Mouse (Mus musculus) midbrain, postnatal 0 days (tissue): ENCODE measurements around the gene Hip1r. TPM values are rescaled to one million over a fixed set of nuclear protein-coding genes. Genes with fewer than 3 reads are reported as not detected.

Experiments used
- ATAC-seq: fragments of 200-750 bp; cut with Nextera tagmentation; 2 replicates; pipeline ENCODE4 v1.8.0; 2017; ENCODE audit warnings: moderate number of reproducible peaks, mild to moderate bottlenecking, moderate TSS enrichment, moderate library complexity; ENCODE audit not compliant: low FRiP score
- DNase-seq: peaks from one replicate; pipeline ENCODE4 v3.0.0-alpha.2; 2015; ENCODE audit warnings: low spot score
- H3K27ac ChIP-seq: fragments of 300-500 bp; sonication (generic); 2 replicates; pipeline ENCODE4 v1.5.1; 2014; ENCODE audit warnings: low read depth, mild to moderate bottlenecking, low read length, mixed read lengths
- H3K27me3 ChIP-seq: fragments of 300-500 bp; sonication (generic); 2 replicates; pipeline ENCODE4 v1.6.1; 2014; ENCODE audit warnings: low read length, control low read depth, mixed read lengths; ENCODE audit not compliant: insufficient read depth
- H3K36me3 ChIP-seq: fragments of 300-500 bp; sonication (generic); 2 replicates; pipeline ENCODE4 v1.6.1; 2014; ENCODE audit warnings: low read length, control low read depth, mixed read lengths; ENCODE audit not compliant: insufficient read depth
- H3K4me1 ChIP-seq: fragments of 300-500 bp; sonication (generic); 2 replicates; pipeline ENCODE4 v1.6.1; 2014; ENCODE audit warnings: mild to moderate bottlenecking, control low read depth, antibody characterized with exemption, low read length, mixed read lengths; ENCODE audit not compliant: insufficient read depth
- H3K4me2 ChIP-seq: fragments of 300-500 bp; sonication (generic); 2 replicates; pipeline ENCODE4 v1.6.1; 2014; ENCODE audit warnings: low read depth, mild to moderate bottlenecking, low read length, mixed read lengths; ENCODE audit not compliant: poor library complexity, severe bottlenecking
- H3K4me3 ChIP-seq: fragments of 300-500 bp; sonication (generic); 2 replicates; pipeline ENCODE4 v1.5.1; 2014; ENCODE audit warnings: low read depth, mild to moderate bottlenecking, low read length, moderate library complexity
- H3K9ac ChIP-seq: fragments of 300-500 bp; sonication (generic); replicated peaks from 2 replicates; pipeline ENCODE4 v1.6.1; 2014; ENCODE audit warnings: mild to moderate bottlenecking, low read length, moderate library complexity, mixed read lengths; ENCODE audit not compliant: poor library complexity, severe bottlenecking
- H3K9me3 ChIP-seq: fragments of 300-500 bp; sonication (generic); 2 replicates; pipeline ENCODE4 v1.6.1; 2016; ENCODE audit warnings: low read length, control low read depth
- CTCF ChIP-seq: IDR thresholded peaks from 2 replicates; pipeline ENCODE4 v1.5.1; 2016; ENCODE audit warnings: antibody characterized with exemption, mild to moderate bottlenecking
- WGBS: fragments of 180-500 bp; shearing (Covaris S2); extraction: QIAGEN DNeasy Blood & Tissue Kit; methylation state at CpG from one replicate; pipeline ENCODE4 v1.1.7; 2014; 5-methylcytosine and 5-hydroxymethylcytosine counted together
- polyA plus RNA-seq: library from polyadenylated mRNA; unstranded; fragments of >200 nt; fragmentation: Nextera tagmentation; extraction: Ambion mirVana; gene quantifications from 2 replicates; pipeline ENCODE4 v1.2.1, GENCODE M21; 2015
- total RNA-seq: library from RNA; depleted of rRNA; stranded (reverse); fragments of >200 nt; gene quantifications from 2 replicates; pipeline ENCODE4 v1.2.3, GENCODE M21; 2014

Hip1r gene
- total and polyA plus RNA-seq, 2 experiments from 2014 or later = 25.8 to 45.4 TPM

GRCm38 (mm10) chr5:123998370-123998769 is 24.9 kb downstream of the Hip1r start:
- no peak overlapping the region for H3K4me2 ChIP-seq
- TF ChIP-seq CTCF = no peak
- H3K27ac ChIP-seq = no peak overlapping the region
- H3K9me3 ChIP-seq = no peaks in the 10 kb centered on the region
- H3K4me1 ChIP-seq = no peaks in the 10 kb centered on the region
- no peak for ATAC-seq
- no peaks in the 10 kb centered on the region for H3K27me3 ChIP-seq
- no peak overlapping the region for H3K9ac ChIP-seq
- no peak for DNase-seq
- peaks cover 37% of the 10 kb centered on the region for H3K36me3 ChIP-seq
- 89% methylated on average over 10 of the region's 10 CpGs for WGBS
- H3K4me3 ChIP-seq = no peak overlapping the region

DNA sequence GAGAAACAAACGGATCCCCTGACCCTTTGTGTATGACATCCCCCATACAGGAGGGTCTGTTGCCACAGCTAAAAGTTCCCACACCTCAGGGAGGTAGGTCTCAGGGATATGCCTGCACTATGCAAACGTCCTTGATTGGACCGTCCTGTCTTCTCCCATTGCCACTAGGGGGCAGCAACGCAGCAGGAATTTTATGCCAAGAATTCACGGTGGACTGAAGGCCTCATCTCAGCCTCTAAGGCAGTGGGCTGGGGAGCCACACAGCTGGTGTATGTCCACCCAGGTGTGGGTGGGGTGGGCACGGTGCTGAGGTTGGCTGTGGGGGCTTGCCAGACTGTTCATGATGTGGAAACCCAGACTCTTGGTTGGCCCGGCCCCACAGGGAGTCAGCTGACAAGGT is 27.4 kb downstream of the Hip1r start:
- Histone ChIP-seq H3K36me3 (peaks cover 51% of the 10 kb centered on the region), H3K4me1 (no peaks in the 10 kb centered on the region), H3K27ac (no peak overlapping the region), H3K9me3 (no peaks in the 10 kb centered on the region), H3K9ac (no peak overlapping the region), H3K4me3 (no peak overlapping the region), H3K27me3 (no peaks in the 10 kb centered on the region), H3K4me2 (no peak overlapping the region)
- WGBS = 12% methylated on average over 7 of the region's 7 CpGs
- DNase-seq (peak; percentile 92), ATAC-seq (peak; percentile 39)
- peak; percentile 99 for TF ChIP-seq CTCF

- no peak overlapping the region for H3K4me2 ChIP-seq
- peaks cover 53% of the 10 kb centered on the region for H3K36me3 ChIP-seq
- no peak overlapping the region for H3K27ac ChIP-seq
- H3K27me3 ChIP-seq = no peaks in the 10 kb centered on the region
- DNase-seq = no peak
- H3K4me3 ChIP-seq = no peak overlapping the region
- ATAC-seq = no peak
- no peaks in the 10 kb centered on the region for H3K9me3 ChIP-seq
- no peak for TF ChIP-seq CTCF
- no peaks in the 10 kb centered on the region for H3K4me1 ChIP-seq
- no peak overlapping the region for H3K9ac ChIP-seq
- 61% methylated on average over 9 of the region's 9 CpGs for WGBS
Observed at GRCm38 (mm10) chr5:124001274-124001673, 27.8 kb downstream of the Hip1r start.

DNA sequence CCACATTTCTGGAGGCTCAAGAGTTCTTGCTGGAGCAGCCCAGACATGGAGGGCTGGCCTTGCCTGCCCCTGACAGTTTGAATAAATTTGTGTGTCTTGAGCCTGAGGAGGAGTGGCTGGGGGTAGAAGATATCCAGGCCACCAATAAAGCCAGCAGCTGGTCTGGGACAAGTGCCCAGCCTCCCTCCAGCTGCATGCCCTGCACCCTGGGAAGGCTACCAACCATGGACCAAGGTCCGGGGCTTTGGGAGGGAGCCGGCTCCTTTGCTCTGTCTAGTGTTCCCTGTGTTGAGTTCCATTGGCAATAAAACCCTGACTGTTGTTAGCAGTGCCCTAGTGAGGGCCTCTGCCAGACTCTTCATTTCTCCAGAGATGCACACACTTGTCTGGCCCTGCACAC is 29.4 kb downstream of the Hip1r start:
- ATAC-seq = peak; percentile 20; the same call in 1 of the 2 replicates
- DNase-seq = peak; percentile 77
- H3K27ac ChIP-seq = peak overlapping the region; percentile 26; the same call in 1 of the 2 replicates
- no peaks in the 10 kb centered on the region for H3K9me3 ChIP-seq
- no peak overlapping the region for H3K4me3 ChIP-seq
- no peak overlapping the region for H3K9ac ChIP-seq
- no peaks in the 10 kb centered on the region for H3K27me3 ChIP-seq
- H3K4me2 ChIP-seq = no peak overlapping the region
- H3K4me1 ChIP-seq = no peaks in the 10 kb centered on the region
- TF ChIP-seq CTCF = no peak
- 55% methylated on average over 2 of the region's 2 CpGs for WGBS
- H3K36me3 ChIP-seq = peaks cover 58% of the 10 kb centered on the region

GRCm38 (mm10) chr5:124003375-124003774 is 29.9 kb downstream of the Hip1r start:
- Histone ChIP-seq H3K27ac (peak overlapping the region; percentile 26; the same call in 1 of the 2 replicates), H3K9ac (no peak overlapping the region), H3K4me2 (no peak overlapping the region), H3K36me3 (peaks cover 62% of the 10 kb centered on the region), H3K4me3 (no peak overlapping the region), H3K9me3 (no peaks in the 10 kb centered on the region), H3K4me1 (no peaks in the 10 kb centered on the region), H3K27me3 (no peaks in the 10 kb centered on the region)
- ATAC-seq = no peak
- 50% methylated on average over 4 of the region's 4 CpGs for WGBS
- DNase-seq = no peak
- no peak for TF ChIP-seq CTCF

DNA sequence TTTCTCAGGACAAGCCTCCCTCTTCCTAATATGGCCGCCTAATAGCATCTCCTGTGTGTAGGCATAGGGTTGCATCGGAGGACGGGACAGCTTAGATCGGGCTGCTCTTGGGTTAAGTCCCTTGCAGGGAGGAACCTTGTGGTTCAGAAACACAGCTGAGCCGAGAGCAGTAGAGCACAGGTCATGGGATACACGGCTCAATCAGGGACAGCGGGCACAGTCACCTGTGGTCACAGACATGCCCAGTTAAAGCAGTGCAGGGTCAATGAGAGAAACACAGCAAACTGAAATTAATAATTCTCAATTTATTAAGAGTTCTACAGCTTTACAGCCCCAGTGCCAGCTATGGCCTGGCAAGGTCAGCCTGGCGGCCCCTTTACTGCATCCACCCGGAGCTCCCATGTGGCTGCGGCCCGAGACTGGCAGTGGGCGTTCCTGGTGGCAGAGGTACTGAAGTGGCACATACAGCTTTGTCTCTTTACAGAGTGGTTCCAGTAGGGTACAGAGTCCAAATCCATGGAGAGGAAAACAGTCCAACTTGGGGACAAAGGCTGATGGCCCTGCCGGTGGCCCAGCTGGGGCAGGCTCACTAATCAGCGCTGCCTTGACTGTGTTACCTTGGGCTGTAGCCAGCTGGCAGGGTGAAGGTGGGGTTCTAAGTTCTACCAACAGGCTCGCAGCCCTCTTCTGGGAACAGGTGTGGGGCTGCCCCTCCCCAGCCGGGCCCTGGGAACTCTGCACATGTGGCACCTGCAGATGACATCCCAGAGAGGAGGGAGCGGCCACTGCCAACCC is 31.1 kb downstream of the Hip1r start:
- Histone ChIP-seq H3K9me3 (no peaks in the 10 kb centered on the region), H3K4me3 (no peak overlapping the region), H3K4me1 (no peaks in the 10 kb centered on the region), H3K9ac (no peak overlapping the region), H3K27ac (no peak overlapping the region), H3K36me3 (peaks cover 60% of the 10 kb centered on the region), H3K4me2 (no peak overlapping the region), H3K27me3 (no peaks in the 10 kb centered on the region)
- 83% methylated on average over 17 of the region's 17 CpGs for WGBS
- ATAC-seq (no peak), DNase-seq (no peak)
- no peak for TF ChIP-seq CTCF
